Mouse (Mus musculus) CH12.LX (cell line): ENCODE measurements around the gene Top3a. TPM values are rescaled to one million over a fixed set of nuclear protein-coding genes. Genes with fewer than 3 reads are reported as not detected.

Source experiments
- DNase-seq: peaks from one replicate; pipeline ENCODE4 v3.0.0-alpha.2; 2013; ENCODE audit errors: extremely low read depth
- H3K27ac ChIP-seq: 2 replicates; pipeline ENCODE4 v1.5.1; 2012; ENCODE audit warnings: low read depth, mild to moderate bottlenecking, control low read depth, moderate library complexity; ENCODE audit not compliant: insufficient read depth
- H3K27me3 ChIP-seq: replicated peaks from 2 replicates; pipeline ENCODE3; 2012; ENCODE audit warnings: inconsistent platforms
- H3K36me3 ChIP-seq, 2 experiments: replicated peaks in 1 of 2; 2 replicates each; pipeline versions ENCODE3 to v1.6.1; 2012; ENCODE audit warnings: inconsistent platforms in 1 of 2, low read length in 1 of 2, mild to moderate bottlenecking in 1 of 2, mixed read lengths in 1 of 2, moderate library complexity in 1 of 2; ENCODE audit not compliant: control insufficient read depth in 1 of 2, insufficient read depth in 1 of 2
- H3K4me1 ChIP-seq, 2 experiments: 2 replicates each; pipeline ENCODE4 v1.6.1; 2012; ENCODE audit warnings: inconsistent platforms in 1 of 2, moderate library complexity in 1 of 2; ENCODE audit not compliant: insufficient read depth in 2 of 2, control insufficient read depth in 1 of 2
- H3K4me2 ChIP-seq: 2 replicates; pipeline ENCODE4 v1.6.1; 2012; ENCODE audit warnings: low read depth, mild to moderate bottlenecking, control low read depth; ENCODE audit not compliant: poor library complexity, insufficient read depth, severe bottlenecking
- H3K4me3 ChIP-seq, 3 experiments: fragments of 150-350 bp in 1 of 3; sonication (generic) in 1 of 3; replicated peaks in 1 of 3; 2 replicates each; pipeline versions ENCODE3 to v1.5.1; 2011 to 2012; ENCODE audit warnings: low read depth in 2 of 3, low read length in 2 of 3, mild to moderate bottlenecking in 2 of 3, moderate library complexity in 2 of 3, control low read depth in 1 of 3, improper control_type of control experiment in 1 of 3, inconsistent platforms in 1 of 3, mixed read lengths in 1 of 3; ENCODE audit not compliant: poor library complexity in 1 of 3
- H3K79me2 ChIP-seq: replicated peaks from 2 replicates; pipeline ENCODE4 v1.6.1; 2012; ENCODE audit warnings: mild to moderate bottlenecking, moderate library complexity; ENCODE audit not compliant: control insufficient read depth, poor library complexity, insufficient read depth, severe bottlenecking; ENCODE audit errors: extremely low read depth
- H3K9ac ChIP-seq: 2 replicates; pipeline ENCODE4 v1.6.1; 2012; ENCODE audit warnings: low read depth, mild to moderate bottlenecking, control low read depth, moderate library complexity; ENCODE audit not compliant: insufficient read depth
- H3K9me3 ChIP-seq: replicated peaks from 2 replicates; pipeline ENCODE3; 2012; ENCODE audit warnings: low read length, inconsistent platforms, mixed read lengths
- BHLHE40 ChIP-seq: IDR thresholded peaks from 2 replicates; pipeline ENCODE4 v1.6.1; 2011; ENCODE audit warnings: mild to moderate bottlenecking, low read depth, low read length, improper control_type of control experiment
- CHD1 ChIP-seq: IDR thresholded peaks from 2 replicates; pipeline ENCODE4 v1.6.1; 2012; ENCODE audit warnings: low read depth, low read length, improper control_type of control experiment, inconsistent platforms
- CHD2 ChIP-seq: IDR thresholded peaks from 2 replicates; pipeline ENCODE4 v1.6.1; 2011; ENCODE audit warnings: low read length, improper control_type of control experiment
- CTCF ChIP-seq, 2 experiments: IDR thresholded peaks in 1 of 2; conservative IDR thresholded peaks in 1 of 2; 2 replicates each; pipeline ENCODE4 v1.5.1; 2011 to 2012; ENCODE audit warnings: low read depth in 2 of 2, low read length in 2 of 2, improper control_type of control experiment in 1 of 2, inconsistent platforms in 1 of 2, mild to moderate bottlenecking in 1 of 2, moderate library complexity in 1 of 2
- E2F4 ChIP-seq: IDR thresholded peaks from 2 replicates; pipeline ENCODE4 v1.6.1; 2011; ENCODE audit warnings: low read depth, low read length, improper control_type of control experiment; ENCODE audit not compliant: insufficient replicate concordance
- ELF1 ChIP-seq: IDR thresholded peaks from 2 replicates; pipeline ENCODE4 v1.6.1; 2014; ENCODE audit warnings: low read depth, mild to moderate bottlenecking, inconsistent platforms, low read length, improper control_type of control experiment
- ETS1 ChIP-seq: conservative IDR thresholded peaks from 2 replicates; pipeline ENCODE4 v1.6.1; 2012; ENCODE audit warnings: low read depth, mild to moderate bottlenecking, inconsistent platforms, low read length, improper control_type of control experiment, moderate library complexity
- JUN ChIP-seq: IDR thresholded peaks from 2 replicates; pipeline ENCODE4 v1.6.1; 2011; ENCODE audit warnings: low read depth, mild to moderate bottlenecking, low read length, improper control_type of control experiment, moderate library complexity; ENCODE audit not compliant: insufficient read depth
- MAFK ChIP-seq: IDR thresholded peaks from 2 replicates; pipeline ENCODE4 v1.6.1; 2011; ENCODE audit warnings: low read length, improper control_type of control experiment; ENCODE audit not compliant: insufficient replicate concordance
- MAX ChIP-seq: IDR thresholded peaks from 2 replicates; pipeline ENCODE4 v1.6.1; 2011; ENCODE audit warnings: low read length, improper control_type of control experiment
- MEF2A ChIP-seq: IDR thresholded peaks from 2 replicates; pipeline ENCODE4 v1.6.1; 2014; ENCODE audit warnings: low read depth, mild to moderate bottlenecking, inconsistent platforms, low read length, improper control_type of control experiment, borderline replicate concordance
- MYC ChIP-seq: IDR thresholded peaks from 2 replicates; pipeline ENCODE4 v1.6.1; 2011; ENCODE audit warnings: low read depth, mild to moderate bottlenecking, improper control_type of control experiment, low read length
- NELFE ChIP-seq: IDR thresholded peaks from 2 replicates; pipeline ENCODE4 v1.6.1; 2011; ENCODE audit warnings: low read depth, low read length, improper control_type of control experiment
- RAD21 ChIP-seq: IDR thresholded peaks from 2 replicates; pipeline ENCODE4 v1.6.1; 2011; ENCODE audit warnings: low read depth, mild to moderate bottlenecking, low read length, improper control_type of control experiment, moderate library complexity
- TCF12 ChIP-seq: IDR thresholded peaks from 2 replicates; pipeline ENCODE4 v1.6.1; 2014; ENCODE audit warnings: low read depth, mild to moderate bottlenecking, inconsistent platforms, low read length, improper control_type of control experiment
- UBTF ChIP-seq: IDR thresholded peaks from 2 replicates; pipeline ENCODE4 v1.6.1; 2012; ENCODE audit warnings: low read depth, mild to moderate bottlenecking, inconsistent platforms, low read length, improper control_type of control experiment, moderate library complexity
- USF2 ChIP-seq: conservative IDR thresholded peaks from 2 replicates; pipeline ENCODE4 v1.6.1; 2011; ENCODE audit warnings: low read depth, low read length, improper control_type of control experiment
- ZNF384 ChIP-seq: IDR thresholded peaks from 2 replicates; pipeline ENCODE4 v1.6.1; 2012; ENCODE audit warnings: low read depth, low read length, improper control_type of control experiment, inconsistent platforms
- dilution Hi-C: fragments of 300-500 bp; cut with MboI; formaldehyde crosslinking; loops from 2 replicates; pipeline ENCODE4 v1.14.3; 2020; ENCODE audit warnings: low sequenced_read_pairs; ENCODE audit not compliant: extremely low pct_unique_long_range_greater_than_20kb, extremely low pct_ligation_motif_present
- in situ Hi-C: fragments of 300-500 bp; cut with MboI; formaldehyde crosslinking; loops from 3 replicates; pipeline ENCODE4 v1.14.3; 2019; ENCODE audit warnings: low sequenced_read_pairs, low pct_ligation_motif_present, low pct_unique_long_range_greater_than_20kb, mixed read lengths
- polyA plus RNA-seq: library from polyadenylated mRNA; unstranded; fragments of >175 nt; gene quantifications from 2 replicates; pipeline ENCODE4 v1.2.1, GENCODE M21; 2012; ENCODE audit warnings: low read depth; ENCODE audit not compliant: insufficient read length
- total RNA-seq, 2 experiments: library from RNA; depleted of rRNA; stranded (reverse); fragments of 300-350 nt in 1 of 2; fragments of >200 nt in 1 of 2; gene quantifications; 2 replicates each; pipeline ENCODE4 v1.2.3; 2012 to 2014

Top3a gene
- total and polyA plus RNA-seq, 3 experiments = 19.6 to 43.7 (median 28.8) TPM

DNA sequence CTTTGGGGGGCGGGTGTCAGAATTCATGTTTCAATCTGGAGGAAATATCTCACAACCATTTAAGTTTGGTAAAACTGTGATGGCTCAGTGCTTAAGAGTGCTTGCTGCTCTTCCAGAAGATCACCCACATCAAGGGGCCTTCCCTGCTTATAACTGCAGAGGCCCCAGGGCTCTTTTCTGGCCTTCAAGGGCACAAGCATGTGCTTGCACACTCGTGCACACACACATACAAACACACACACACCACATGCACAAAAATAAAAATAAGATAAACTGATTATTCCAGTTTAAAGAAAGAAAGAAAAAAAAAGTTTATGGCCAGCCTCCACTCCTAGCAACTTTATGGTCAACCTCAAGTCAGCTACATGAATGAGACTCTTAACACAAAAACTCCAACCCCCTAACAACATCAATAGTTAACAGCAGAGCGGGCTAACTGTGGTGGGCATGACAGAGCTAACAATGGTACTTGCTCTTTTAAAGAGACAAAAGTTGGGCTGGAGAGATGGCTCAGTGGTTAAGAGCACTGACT lies 2.9 kb downstream of the Top3a start (continued):
- TF ChIP-seq JUN (no peak), TCF12 (0 out of 2 replicates have a peak, but pooled peaks have one; percentile 6)

GRCm38 (mm10) chr11:60772161-60772560 lies 5.0 kb downstream of the Top3a start:
- H3K36me3 ChIP-seq = peaks cover 0 to 11% of the 10 kb centered on the region in 2 experiments
- TF ChIP-seq JUN = no peak
- TF ChIP-seq CHD2 = no peak
- TF ChIP-seq E2F4 = no peak
- TF ChIP-seq BHLHE40 = no peak
- TF ChIP-seq RAD21 = peak; percentile 26
- no peak for TF ChIP-seq MEF2A
- peak in 1 of 2 experiments; percentile 48; a peak in 2 of 4 replicates for TF ChIP-seq CTCF (conservative IDR thresholded peaks at IDR 0.05 in 1 of 2, IDR thresholded peaks at IDR 0.05 in 1 of 2; ENCODE audit: low read depth in 2 of 2, low read length in 2 of 2)
- TF ChIP-seq USF2 = no peak
- no peak for TF ChIP-seq MAX
- no peak for TF ChIP-seq ZNF384
- TF ChIP-seq CHD1 = no peak
- no peak for TF ChIP-seq NELFE
- 0 out of 2 replicates have a peak, but pooled peaks have one; percentile 59 for TF ChIP-seq MYC
- no peak for TF ChIP-seq TCF12
- TF ChIP-seq MAFK = no peak
- dilution Hi-C loops = no loop called here
- no peaks in the 10 kb centered on the region for H3K27me3 ChIP-seq
- H3K27ac ChIP-seq = no peak overlapping the region
- no peaks in the 10 kb centered on the region for H3K9me3 ChIP-seq
- in situ Hi-C loops = no loop called here
- H3K4me3 ChIP-seq = no peak overlapping the region
- H3K9ac ChIP-seq = no peak overlapping the region
- peaks cover 81% of the 10 kb centered on the region for H3K79me2 ChIP-seq
- H3K4me2 ChIP-seq = no peak overlapping the region
- peaks cover 14 to 65% of the 10 kb centered on the region in 2 experiments for H3K4me1 ChIP-seq
- no peak for DNase-seq

DNA sequence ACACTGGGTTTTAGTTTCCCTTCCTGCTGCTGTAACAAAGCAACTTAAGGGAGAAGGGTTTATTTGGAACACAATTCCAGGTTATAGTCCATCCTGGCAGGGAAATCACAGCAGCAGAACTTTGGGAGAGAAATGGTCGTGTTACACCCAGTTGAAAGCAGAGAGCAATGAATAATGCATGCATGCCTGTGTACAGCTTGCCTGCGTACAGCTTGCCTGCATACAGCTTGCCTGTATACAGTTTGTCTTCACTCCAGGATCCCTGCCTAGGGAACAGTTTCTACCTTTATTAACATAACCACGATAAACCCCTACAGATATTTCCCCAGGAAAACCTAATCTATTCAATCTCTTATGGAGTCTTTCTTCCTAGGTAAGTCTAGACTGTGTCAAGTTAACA lies 6.4 kb downstream of the Top3a start:
- Histone ChIP-seq H3K9ac (peak overlapping the region; percentile 49; the same call in 1 of the 2 replicates), H3K79me2 (peaks cover 81% of the 10 kb centered on the region), H3K36me3 (peaks cover 3 to 22% of the 10 kb centered on the region in 2 experiments), H3K4me2 (peak overlapping the region; percentile 37; the same call in 1 of the 2 replicates), H3K4me3 (peak overlapping the region in 1 of 3 experiments; percentile 39), H3K27me3 (no peaks in the 10 kb centered on the region), H3K9me3 (no peaks in the 10 kb centered on the region), H3K27ac (peak overlapping the region; percentile 78), H3K4me1 (peaks cover 14 to 65% of the 10 kb centered on the region in 2 experiments)
- TF ChIP-seq CHD2 (no peak), MEF2A (no peak), BHLHE40 (no peak), MAFK (no peak), MYC (no peak), ELF1 (no peak), MAX (no peak), E2F4 (no peak), UBTF (no peak), ETS1 (no peak)
- in situ Hi-C loops (no loop called here), dilution Hi-C loops (no loop called here)
- no peak for DNase-seq
